Mouse (Mus musculus) thymus, postnatal 25 days (tissue): Measurements from ENCODE around the gene Rnf180.

Source experiments
- DNase-seq: peaks from one replicate; pipeline ENCODE4 v3.0.0; 2022

The Rnf180 gene

GRCm38 (mm10) chr13:105250264-105250663 lies 44.4 kb downstream of the Rnf180 start:
- no peak for DNase-seq

GRCm38 (mm10) chr13:105249599-105249998 lies 45.0 kb downstream of the Rnf180 start:
- no peak for DNase-seq

DNA sequence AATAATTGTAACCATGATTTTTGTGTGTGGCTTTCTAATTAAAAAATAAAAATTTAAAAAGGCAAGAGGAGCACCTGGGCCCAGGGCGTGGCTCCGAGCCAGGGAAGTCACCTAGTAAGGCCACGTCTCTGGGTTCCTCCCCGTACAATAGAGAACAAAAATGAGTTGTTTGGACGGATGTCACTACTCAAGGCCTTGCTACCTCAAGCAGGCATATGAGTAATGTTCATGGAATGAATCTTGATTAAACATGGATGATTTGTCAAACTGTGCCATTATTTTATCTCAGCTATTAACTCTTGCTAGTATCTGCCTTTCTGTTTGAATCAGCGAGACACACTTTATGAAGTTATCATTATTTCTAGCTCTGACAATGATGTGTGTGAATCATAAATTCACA lies 46.9 kb downstream of the Rnf180 start:
- DNase-seq, result no peak

DNA sequence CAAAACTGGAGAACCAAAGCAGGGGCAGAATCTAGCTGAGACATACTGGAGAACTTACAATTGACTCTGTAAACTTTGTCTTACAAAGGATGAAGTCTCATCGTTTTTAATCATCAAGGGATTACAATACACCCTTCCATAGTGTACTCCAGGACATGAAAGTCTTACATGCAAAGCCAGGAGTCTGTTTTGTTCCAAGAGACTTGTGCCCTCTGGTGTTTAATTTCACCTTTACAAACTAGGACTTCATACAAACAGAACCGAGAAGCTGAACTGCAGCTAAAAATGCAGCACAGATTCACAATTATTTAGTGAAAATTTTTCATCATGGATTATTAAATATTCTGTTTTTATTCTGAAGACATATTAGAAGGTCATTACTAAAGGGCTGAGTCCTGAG lies 53.8 kb downstream of the Rnf180 start:
- no peak for DNase-seq

GRCm38 (mm10) chr13:105227126-105227525 lies 67.5 kb downstream of the Rnf180 start:
- no peak for DNase-seq

GRCm38 (mm10) chr13:105224048-105224447 lies 70.6 kb downstream of the Rnf180 start:
- DNase-seq, result peak; percentile 7

DNA sequence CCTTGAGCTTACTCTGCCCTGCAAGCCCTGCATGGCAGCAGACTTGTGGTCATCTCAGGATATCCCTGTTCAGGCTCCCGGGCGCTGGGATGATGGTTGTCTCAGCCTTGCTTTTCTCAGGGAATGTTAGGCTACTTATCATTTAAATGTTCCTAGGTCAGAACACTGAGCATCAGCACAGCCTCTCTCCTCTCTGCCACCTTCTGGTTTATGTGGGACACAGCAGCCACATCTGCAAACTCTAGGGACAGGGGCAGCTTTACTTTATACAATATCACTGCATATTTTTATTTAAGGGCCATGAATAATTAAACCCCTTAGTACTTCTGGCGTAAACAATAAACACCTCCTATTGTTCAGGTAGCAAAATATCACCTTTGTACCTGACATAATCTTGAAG lies 71.5 kb downstream of the Rnf180 start:
- no peak for DNase-seq

- DNase-seq, result no peak
These were observed 72.4 kb downstream of the Rnf180 start for GRCm38 (mm10) chr13:105222016-105222725.

GRCm38 (mm10) chr13:105210746-105211145 lies 83.9 kb downstream of the Rnf180 start:
- no peak for DNase-seq

GRCm38 (mm10) chr13:105203851-105204250 lies 90.8 kb downstream of the Rnf180 start:
- DNase-seq, result no peak

DNA sequence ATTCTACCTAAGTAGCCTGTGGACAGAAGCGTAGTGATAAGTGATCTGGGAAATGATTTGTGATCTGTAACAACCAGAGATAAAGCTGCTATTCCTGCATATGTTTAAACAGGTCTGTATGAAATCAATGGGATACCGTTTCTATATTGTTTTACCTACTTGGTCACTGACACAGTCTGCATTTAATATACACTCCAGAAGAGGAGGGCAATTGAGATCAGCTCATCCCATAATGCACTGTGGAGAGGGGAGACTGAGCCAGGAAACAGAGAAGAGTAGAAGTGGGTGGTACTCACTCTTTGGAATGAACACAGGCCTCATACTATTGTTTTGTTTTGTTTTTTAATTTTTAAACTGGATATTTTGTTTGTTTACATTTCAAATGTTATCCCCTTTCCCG lies 96.0 kb downstream of the Rnf180 start:
- DNase-seq, result no peak

- no peak for DNase-seq
These were observed 96.6 kb downstream of the Rnf180 start for GRCm38 (mm10) chr13:105198028-105198427.

DNA sequence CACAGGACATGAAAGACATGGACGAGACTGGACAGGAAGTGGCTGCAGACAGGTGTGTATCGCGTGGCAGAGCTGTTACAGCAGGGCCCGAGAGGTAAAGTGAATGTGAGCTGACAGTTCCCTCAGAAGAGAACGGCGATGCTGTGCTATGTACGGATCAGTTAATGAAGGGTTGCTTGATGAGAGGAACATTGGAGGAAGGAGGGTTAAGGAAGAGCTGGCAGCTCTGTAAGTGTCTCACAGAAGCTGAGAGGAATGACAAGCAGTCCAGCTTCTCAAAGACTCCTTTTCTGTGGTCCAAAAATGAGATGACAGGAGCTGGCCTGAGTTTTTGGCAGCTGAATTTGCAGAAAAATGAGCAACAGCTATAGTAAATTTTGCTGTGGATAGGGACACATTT lies 101.0 kb downstream of the Rnf180 start:
- DNase-seq, result no peak

GRCm38 (mm10) chr13:105188730-105189129 lies 105.9 kb downstream of the Rnf180 start:
- DNase-seq, result no peak

GRCm38 (mm10) chr13:105180781-105181180 lies 113.8 kb downstream of the Rnf180 start:
- DNase-seq, result no peak

DNA sequence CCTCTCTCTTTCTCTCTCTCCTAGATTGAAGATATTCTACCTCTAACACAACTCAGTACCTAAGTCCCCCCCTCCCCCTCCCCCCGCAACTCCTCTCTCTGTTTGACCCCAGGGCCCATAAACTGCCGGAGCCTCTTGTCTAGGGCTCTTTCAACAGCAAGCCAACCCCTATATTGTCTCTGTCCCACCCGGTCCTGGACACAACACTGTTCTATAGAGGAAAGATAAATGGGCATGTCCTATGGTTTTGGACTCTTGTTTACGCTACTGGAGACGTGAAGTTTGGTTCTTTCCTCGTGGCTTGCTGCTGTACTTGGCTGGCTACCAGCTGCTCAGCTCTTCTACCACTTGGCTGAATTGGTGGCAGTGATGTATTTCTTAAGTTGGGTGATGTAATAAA lies 129.2 kb downstream of the Rnf180 start:
- DNase-seq, result no peak

- DNase-seq, result peak; percentile 35
These were observed 140.7 kb downstream of the Rnf180 start for GRCm38 (mm10) chr13:105153955-105154354.

DNA sequence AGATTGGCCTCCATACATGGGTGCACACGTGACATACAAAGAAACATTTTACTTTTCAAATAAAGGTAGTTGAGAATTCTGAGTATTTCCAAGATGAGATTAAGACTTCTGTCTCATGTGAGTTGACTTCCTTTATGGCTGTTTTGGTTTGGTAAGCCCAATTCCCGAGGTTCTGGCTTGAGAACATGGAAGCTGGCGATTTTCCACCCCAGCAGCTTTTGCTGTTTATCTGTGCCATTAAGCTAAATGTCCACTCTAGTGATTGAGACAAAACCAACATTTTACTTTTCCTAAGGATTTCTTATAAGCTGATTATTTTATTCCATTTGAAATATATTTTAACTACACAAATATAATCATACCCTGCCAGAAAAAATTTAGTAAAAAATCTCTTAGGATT lies 144.6 kb downstream of the Rnf180 start:
- DNase-seq, result no peak

DNA sequence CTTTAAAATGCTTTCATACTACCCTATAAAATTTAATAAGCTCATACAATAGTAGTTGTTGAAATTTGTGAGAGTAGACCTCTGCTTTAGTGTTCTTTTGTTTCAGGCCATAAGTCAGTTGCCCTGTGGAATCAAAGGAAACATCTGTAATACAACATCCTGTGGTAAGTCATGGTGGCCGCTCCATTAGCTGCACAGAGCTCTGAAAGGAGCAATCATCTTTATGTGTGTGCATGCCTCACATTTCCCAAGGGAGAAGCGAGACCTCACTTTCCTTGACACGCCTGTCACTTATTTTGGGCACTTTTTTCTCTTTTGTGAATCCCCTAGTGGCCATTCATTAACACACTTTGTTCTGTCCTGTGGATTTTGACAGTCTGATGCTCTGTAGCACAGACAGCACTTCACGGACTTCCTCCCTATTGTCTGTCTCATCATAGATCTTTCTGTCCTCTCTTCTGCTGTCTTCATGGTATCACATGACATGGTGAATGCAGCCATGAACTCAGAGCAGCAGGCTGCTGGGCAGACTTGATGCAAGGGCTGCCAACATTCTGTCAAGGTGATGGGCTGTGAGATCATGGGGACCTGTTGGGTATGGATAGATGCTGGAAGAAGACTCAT lies 146.7 kb downstream of the Rnf180 start:
- no peak for DNase-seq

DNA sequence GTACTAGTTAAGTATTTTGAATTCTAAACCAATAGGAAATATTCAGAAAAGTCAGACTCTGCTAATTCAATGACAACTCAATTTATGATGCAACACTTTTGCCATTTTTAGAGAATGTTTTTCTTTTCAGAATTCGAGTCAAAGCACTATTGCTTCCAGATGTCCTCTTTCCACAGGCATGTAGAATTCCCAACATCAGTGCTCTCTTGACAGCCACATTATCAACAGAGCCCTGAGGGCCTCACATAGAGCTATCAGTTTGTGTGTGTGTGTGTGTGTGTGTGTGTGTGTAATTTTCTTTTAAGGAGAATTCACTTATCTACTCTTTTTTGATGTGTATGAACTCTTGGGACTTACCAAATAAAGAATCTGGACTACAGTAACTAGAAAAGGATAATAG lies 147.8 kb downstream of the Rnf180 start:
- DNase-seq, result no peak

DNA sequence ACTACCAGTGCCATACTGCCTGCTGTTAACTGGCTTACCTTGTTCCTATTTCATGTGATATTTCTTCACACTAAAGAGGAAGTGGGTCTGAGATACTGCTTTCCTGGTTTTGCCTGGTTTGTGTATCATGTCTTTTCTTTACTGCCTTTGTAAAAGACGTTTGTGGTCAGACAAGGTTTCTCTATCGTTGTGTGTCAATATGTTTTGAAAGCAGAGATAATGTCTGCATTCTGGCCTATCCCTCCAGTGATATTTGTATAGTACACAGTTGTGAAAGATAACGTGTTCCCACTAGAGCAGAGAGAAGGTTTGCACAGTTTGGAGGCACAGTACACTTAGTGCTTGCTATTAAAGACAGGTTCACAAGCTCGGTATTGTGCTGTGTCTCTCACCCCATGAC lies 154.7 kb downstream of the Rnf180 start:
- no peak for DNase-seq

DNA sequence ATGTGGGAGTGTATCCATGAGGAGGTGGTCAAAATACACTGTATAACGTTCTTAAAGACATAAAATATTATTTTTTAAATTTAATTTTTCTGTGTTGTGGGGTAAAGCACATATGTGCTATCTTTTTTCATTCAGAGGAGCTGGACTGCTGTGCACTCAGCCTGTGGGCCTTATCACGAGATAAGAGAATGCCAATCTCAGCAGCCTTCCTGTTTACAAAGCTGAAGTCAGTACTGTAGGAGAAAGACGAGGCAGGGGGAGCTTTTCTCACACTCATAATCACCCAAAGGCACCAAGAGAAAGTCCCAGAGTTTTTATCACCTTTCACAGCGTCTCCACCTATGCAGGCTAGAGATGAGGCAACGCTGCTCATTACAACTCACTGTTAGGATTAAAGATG lies 160.2 kb downstream of the Rnf180 start:
- DNase-seq, result no peak

DNA sequence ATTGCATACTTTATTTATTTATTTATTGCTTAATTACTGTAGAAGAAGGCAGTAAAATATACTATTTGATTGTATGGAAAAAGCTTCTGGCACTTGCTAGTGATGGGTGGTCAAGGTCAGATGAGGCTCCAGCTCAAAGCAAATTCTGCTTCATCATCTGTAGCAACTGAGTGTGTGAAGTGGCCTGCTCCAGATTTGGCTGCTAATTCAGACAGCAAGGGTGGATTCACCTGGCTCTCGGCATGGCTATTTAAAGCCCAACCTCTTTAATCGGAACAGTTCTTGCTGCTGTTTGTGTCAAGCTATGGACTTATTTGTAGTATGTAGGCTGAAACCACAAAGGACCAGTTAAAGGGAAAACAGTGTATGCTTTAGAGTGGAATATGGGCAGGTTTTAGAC lies 161.8 kb downstream of the Rnf180 start:
- no peak for DNase-seq

DNA sequence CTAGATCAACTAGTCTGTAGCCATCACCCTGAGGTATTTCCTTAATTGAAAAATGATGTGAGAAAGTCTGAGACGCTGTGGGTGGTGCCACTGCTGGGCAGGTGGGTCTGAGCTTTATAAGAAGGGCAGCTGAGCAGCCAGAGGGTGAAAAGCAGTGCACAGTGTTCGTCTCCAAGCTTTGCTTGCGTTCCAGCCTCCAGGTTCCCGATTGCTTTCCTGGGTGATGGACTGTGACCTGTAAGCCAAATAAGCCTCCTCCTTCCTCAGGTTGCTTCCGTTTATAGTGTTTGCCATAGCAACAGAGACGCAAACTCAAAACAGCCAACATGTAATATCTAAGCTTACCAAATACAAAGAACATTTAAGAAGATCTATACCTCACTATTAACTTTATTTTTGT lies 162.2 kb downstream of the Rnf180 start:
- no peak for DNase-seq

GRCm38 (mm10) chr13:105130080-105130479 lies 164.5 kb downstream of the Rnf180 start:
- no peak for DNase-seq
